Mouse (Mus musculus) liver, postnatal 0 days (tissue): ENCODE results near the gene Chtf18. TPM values are rescaled to one million over a fixed set of nuclear protein-coding genes. Genes with fewer than 3 reads are reported as not detected.
A peak's percentile ranks its signal among the peaks of the same experiment; 100 is the strongest.

Experiments
- ATAC-seq: fragments of 200-750 bp; cut with Nextera tagmentation; 2 replicates; pipeline ENCODE4 v1.8.0; 2017; ENCODE audit warnings: mild to moderate bottlenecking, moderate library complexity
- DNase-seq: peaks from one replicate; pipeline ENCODE4 v3.0.0-alpha.2; 2016
- H3K27ac ChIP-seq: fragments of 300-500 bp; sonication (generic); 2 replicates; pipeline ENCODE4 v1.5.1; 2014; ENCODE audit warnings: antibody characterized with exemption, moderate library complexity, mild to moderate bottlenecking, low read depth
- H3K27me3 ChIP-seq: fragments of 300-500 bp; sonication (generic); 2 replicates; pipeline ENCODE4 v1.6.1; 2014; ENCODE audit warnings: low read length, control low read depth, mixed read lengths; ENCODE audit not compliant: insufficient read depth
- H3K36me3 ChIP-seq: fragments of 300-500 bp; sonication (generic); replicated peaks from 2 replicates; pipeline ENCODE4 v1.6.1; 2014; ENCODE audit warnings: mild to moderate bottlenecking, control low read depth, low read length, moderate library complexity, mixed read lengths; ENCODE audit not compliant: insufficient read depth
- H3K4me1 ChIP-seq: fragments of 300-500 bp; sonication (generic); 2 replicates; pipeline ENCODE4 v1.6.1; 2014; ENCODE audit warnings: antibody characterized with exemption, mild to moderate bottlenecking, control low read depth; ENCODE audit not compliant: insufficient read depth
- H3K4me2 ChIP-seq: fragments of 300-500 bp; sonication (generic); 2 replicates; pipeline ENCODE4 v1.6.1; 2014; ENCODE audit warnings: low read depth, mild to moderate bottlenecking, low read length, moderate library complexity, mixed read lengths
- H3K4me3 ChIP-seq: fragments of 300-500 bp; sonication (generic); 2 replicates; pipeline ENCODE4 v1.5.1; 2014; ENCODE audit warnings: low read depth, low read length
- H3K9ac ChIP-seq: fragments of 300-500 bp; sonication (generic); replicated peaks from 2 replicates; pipeline ENCODE4 v1.6.1; 2014; ENCODE audit warnings: mild to moderate bottlenecking, moderate library complexity
- H3K9me3 ChIP-seq: fragments of 300-500 bp; sonication (generic); 2 replicates; pipeline ENCODE4 v1.6.1; 2016; ENCODE audit warnings: mild to moderate bottlenecking, control low read depth, low read length, mixed read lengths
- CTCF ChIP-seq: sonication (generic); IDR thresholded peaks from 2 replicates; pipeline ENCODE4 v1.5.1; 2016; ENCODE audit warnings: antibody characterized with exemption, low read depth
- EP300 ChIP-seq: IDR thresholded peaks from 2 replicates; pipeline ENCODE4 v1.6.1; 2016; ENCODE audit warnings: antibody characterized with exemption, low read depth, mild to moderate bottlenecking
- WGBS: fragments of 180-500 bp; shearing (Covaris S2); extraction: QIAGEN DNeasy Blood & Tissue Kit; methylation state at CpG from one replicate; pipeline ENCODE4 v1.1.7; 2014; ENCODE audit not compliant: insufficient replicate concordance; 5-methylcytosine and 5-hydroxymethylcytosine counted together
- polyA plus RNA-seq: library from polyadenylated mRNA; unstranded; fragments of >200 nt; fragmentation: Nextera tagmentation; extraction: Ambion mirVana; gene quantifications from 2 replicates; pipeline ENCODE4 v1.2.1, GENCODE M21; 2015

Gene Chtf18
- polyA plus RNA-seq, result 7.4 TPM in 2 replicates

DNA sequence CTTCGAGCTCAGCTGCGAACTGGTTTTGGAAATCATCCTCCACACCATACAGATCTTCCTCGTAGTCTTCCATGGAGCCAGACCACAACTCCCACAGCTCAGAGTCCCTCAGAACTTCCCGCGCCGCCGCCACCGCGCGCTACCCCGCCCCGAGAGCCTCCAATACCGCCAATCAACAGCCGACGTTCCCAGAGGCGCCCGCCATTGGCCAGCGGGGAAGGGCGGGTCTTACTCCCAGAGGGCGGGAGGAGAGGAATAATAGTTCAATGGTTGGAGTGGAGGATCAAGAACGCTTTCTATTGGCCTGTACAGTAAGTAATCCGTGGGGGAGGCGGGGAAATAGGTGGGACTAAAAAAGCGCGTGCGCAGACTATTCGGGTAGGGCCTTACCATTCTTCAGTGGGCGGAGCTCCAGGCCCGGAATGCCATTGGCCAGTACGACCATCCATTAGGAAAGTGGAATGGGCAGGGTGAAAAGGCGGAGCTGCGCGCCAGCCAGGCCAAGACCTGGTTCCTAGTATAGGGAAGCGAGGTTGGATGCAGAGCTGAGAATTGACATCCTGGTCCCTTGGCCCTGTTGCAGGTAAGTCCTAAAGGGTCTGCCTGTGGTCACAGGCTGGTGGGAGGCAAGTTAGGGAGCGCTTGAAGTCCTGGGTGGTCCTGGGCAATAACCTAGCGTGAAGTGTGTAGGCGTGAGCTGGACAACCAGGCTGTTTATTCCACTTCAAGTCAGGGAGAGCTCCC, at the start of gene Chtf18, which contains the start of gene Rpusd1:
Gene Chtf18 (minus strand): TSS at position 155 of the 744 bp plus-strand sequence.
Gene Rpusd1 (plus strand): TSS at position 406 of the 744 bp plus-strand sequence.
- H3K27me3 ChIP-seq, result no peaks in the 10 kb centered on the region
- DNase-seq, result peak; percentile 99
- H3K9me3 ChIP-seq, result no peaks in the 10 kb centered on the region
- H3K27ac ChIP-seq, result peak within 1 kb of the TSS; percentile 70
- 0 out of 2 replicates have a peak, but pooled peaks cover 7% of the 10 kb centered on the region for H3K36me3 ChIP-seq
- peak within 1 kb of the TSS; percentile 57 for H3K4me3 ChIP-seq
- peak within 1 kb of the TSS; percentile 93 for H3K4me2 ChIP-seq
- peak; percentile 98 for ATAC-seq
- peaks cover 18% of the 10 kb centered on the region for H3K4me1 ChIP-seq
- under 1% methylated on average over 37 of the region's 37 CpGs for WGBS
- H3K9ac ChIP-seq, result peak within 1 kb of the TSS; percentile 89
- TF ChIP-seq EP300, result no peak

DNA sequence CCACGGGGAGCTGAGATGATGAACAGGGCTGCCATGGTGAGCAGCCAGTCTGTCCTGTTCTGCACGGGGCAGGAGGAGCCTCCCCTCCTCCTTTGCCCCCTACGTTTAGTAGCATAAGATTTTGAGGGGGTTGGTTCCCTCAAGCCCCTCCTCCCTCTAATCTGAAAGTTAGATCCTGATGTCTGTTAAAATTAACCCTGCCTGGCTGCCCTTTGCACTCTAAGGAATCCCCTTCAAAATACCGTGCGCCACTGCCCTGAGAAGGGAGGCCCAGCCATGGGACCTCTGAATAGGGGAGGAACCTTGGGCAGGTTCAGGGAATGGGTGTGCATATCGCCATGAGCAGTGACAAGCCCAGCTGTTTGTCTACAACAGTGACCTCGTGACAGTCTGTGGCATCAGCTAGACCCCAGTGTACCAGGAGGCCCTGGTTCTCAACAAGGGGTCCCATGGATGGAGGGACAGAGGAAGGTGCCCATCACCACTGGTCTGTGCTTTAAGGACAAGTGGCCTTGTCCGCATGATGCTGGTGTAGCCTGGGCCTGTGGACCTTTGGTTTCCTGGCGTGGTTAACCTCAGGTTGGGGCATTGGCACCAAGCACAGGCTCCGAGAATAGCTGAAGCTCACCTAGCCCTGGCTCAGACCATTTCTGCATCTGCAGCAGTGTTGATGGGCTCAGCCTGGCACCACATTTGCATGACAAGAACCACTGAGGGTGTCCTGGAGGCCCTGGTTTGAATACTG, 48.3 kb upstream of the Chtf18 start:
- Histone ChIP-seq H3K36me3 (peaks cover 27% of the 10 kb centered on the region), H3K27ac (no peak overlapping the region), H3K4me1 (peaks cover 7% of the 10 kb centered on the region; the same call in 1 of the 2 replicates), H3K9me3 (no peaks in the 10 kb centered on the region), H3K9ac (no peak overlapping the region), H3K4me2 (no peak overlapping the region), H3K4me3 (no peak overlapping the region), H3K27me3 (no peaks in the 10 kb centered on the region)
- DNase-seq, result no peak
- TF ChIP-seq CTCF (no peak), EP300 (no peak)
- 73% methylated on average over 10 of the region's 10 CpGs for WGBS
- no peak for ATAC-seq

DNA sequence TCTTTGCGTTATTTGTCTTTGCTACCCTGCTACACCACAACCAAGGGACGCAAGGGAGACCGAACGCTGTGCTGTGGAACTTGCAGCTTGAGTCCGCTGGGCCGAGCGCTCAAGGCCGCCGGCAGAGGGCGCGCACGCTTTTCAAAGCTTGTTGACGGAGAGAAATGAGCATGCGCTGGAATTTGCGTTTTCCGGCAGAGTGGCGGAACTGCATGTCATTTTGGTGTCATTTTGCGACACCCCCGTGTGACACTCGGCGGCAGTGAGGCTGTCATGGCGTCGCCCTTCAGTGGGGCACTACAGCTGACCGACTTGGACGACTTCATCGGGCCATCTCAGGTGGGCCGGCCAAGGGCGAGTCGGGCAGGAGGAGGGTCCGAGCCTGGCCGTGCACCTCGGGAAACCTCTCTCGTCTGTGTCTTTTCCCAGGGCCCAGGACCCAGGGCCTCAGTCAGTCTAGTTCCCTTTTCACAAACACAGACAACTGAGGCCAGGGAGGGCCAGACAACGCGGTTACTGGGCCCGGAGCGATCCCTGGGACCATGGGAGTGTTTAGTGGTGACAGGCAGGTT, 46.4 kb upstream of the Chtf18 start, which contains the start of gene Narfl:
Gene Narfl (plus strand): TSS at position 228 of the 572 bp plus-strand sequence.
- peaks cover 7% of the 10 kb centered on the region; the same call in 1 of the 2 replicates for H3K4me1 ChIP-seq
- H3K27ac ChIP-seq, result peak within 1 kb of the TSS; percentile 55; the same call in 1 of the 2 replicates
- ATAC-seq, result peak; percentile 97
- H3K4me2 ChIP-seq, result peak within 1 kb of the TSS; percentile 86
- WGBS, result under 1% methylated on average over 37 of the region's 37 CpGs
- peak within 1 kb of the TSS; percentile 84 for H3K4me3 ChIP-seq
- no peaks in the 10 kb centered on the region for H3K9me3 ChIP-seq
- H3K27me3 ChIP-seq, result no peaks in the 10 kb centered on the region
- peaks cover 17% of the 10 kb centered on the region; the same call in 1 of the 2 replicates for H3K36me3 ChIP-seq
- DNase-seq, result peak; percentile 98
- peak within 1 kb of the TSS; percentile 95 for H3K9ac ChIP-seq
- TF ChIP-seq EP300, result no peak
- TF ChIP-seq CTCF, result peak; percentile 100

DNA sequence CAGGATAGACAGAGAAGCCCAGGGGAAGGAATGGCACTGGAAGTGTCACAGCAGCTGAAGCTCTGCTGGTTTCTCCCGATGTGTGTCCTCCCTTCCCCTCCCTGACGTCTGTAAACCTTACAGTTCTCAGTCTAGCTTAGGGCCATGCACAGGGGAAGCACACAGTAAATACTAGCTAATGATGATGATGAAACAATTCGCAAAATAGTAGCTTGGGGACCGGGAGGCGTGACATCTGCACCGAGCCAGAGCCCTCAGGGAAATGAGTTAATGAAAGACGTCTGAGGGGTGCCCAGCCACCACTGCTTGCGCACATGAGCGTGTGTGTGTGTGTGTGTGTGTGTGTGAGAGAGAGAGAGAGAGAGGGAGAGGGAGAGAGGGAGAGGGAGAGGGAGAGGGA, 42.1 kb upstream of the Chtf18 start:
- WGBS, result 49% methylated on average over 9 of the region's 9 CpGs
- TF ChIP-seq EP300 (no peak), CTCF (no peak)

DNA sequence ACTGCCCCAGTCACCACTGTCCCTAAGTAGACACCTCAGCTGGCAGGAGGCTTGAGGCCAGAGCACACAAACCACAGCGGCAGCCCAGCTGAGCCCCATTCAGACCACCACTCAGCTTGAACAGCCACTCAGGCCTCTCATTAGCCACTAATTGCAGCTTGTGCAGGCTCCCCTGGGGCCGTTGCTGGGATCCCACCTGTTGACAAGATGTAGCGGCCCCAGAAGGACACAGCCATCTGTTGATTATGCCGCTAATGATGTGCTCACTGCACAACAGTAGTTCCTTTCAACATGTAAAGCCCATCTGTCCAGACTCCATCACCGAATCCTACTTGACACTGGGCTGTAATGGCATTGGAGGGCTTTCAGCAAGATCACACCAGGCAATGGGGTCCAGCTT, 38.7 kb upstream of the Chtf18 start:
- DNase-seq, result no peak
- Histone ChIP-seq H3K9ac (no peak overlapping the region), H3K27ac (no peak overlapping the region), H3K4me3 (no peak overlapping the region), H3K36me3 (no peaks in the 10 kb centered on the region), H3K27me3 (no peaks in the 10 kb centered on the region), H3K9me3 (no peaks in the 10 kb centered on the region), H3K4me1 (no peaks in the 10 kb centered on the region), H3K4me2 (no peak overlapping the region)
- ATAC-seq, result no peak
- WGBS, result 73% methylated on average over 5 of the region's 5 CpGs
- TF ChIP-seq CTCF, result no peak
- no peak for TF ChIP-seq EP300

More for the DNA sequence above, 42.1 kb upstream of the Chtf18 start:
- Histone ChIP-seq H3K4me2 (no peak overlapping the region), H3K27me3 (no peaks in the 10 kb centered on the region), H3K4me3 (no peak overlapping the region), H3K36me3 (no peaks in the 10 kb centered on the region), H3K27ac (no peak overlapping the region), H3K9ac (no peak overlapping the region), H3K4me1 (peaks cover 4% of the 10 kb centered on the region; the same call in 1 of the 2 replicates), H3K9me3 (no peaks in the 10 kb centered on the region)
- ATAC-seq, result no peak
- no peak for DNase-seq

DNA sequence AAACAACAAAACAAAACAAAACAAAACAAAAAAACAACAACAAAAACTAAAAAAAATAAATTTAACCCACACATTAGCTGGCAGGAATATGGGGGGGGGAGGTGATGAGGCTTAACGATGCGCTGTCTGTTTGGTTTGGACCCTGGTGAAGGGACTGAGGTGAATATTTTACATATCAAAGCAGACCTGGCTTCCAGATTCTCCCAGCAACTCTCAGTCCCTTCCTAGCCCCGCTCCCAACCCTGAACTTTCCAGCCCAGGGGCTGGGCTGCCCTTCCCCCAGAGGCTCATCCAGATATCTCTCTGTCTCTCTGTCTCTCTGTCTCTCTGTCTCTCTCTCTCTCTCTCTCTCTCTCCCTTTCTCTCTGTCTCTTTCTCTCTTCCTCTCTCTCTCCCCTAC, 35.4 kb upstream of the Chtf18 start:
- 28% methylated on average over 3 of the region's 3 CpGs for WGBS

More for the DNA sequence above, 35.4 kb upstream of the Chtf18 start:
- DNase-seq, result no peak
- no peak overlapping the region for H3K9ac ChIP-seq
- H3K27me3 ChIP-seq, result no peaks in the 10 kb centered on the region
- TF ChIP-seq CTCF (no peak), EP300 (no peak)
- H3K4me1 ChIP-seq, result no peaks in the 10 kb centered on the region
- no peak overlapping the region for H3K27ac ChIP-seq
- no peak overlapping the region for H3K4me3 ChIP-seq
- no peaks in the 10 kb centered on the region for H3K36me3 ChIP-seq
- ATAC-seq, result no peak
- no peak overlapping the region for H3K4me2 ChIP-seq
- no peaks in the 10 kb centered on the region for H3K9me3 ChIP-seq
